Mouse (Mus musculus) forebrain, embryonic 10.5 days (tissue): ENCODE data around the gene Trappc12. TPM values are rescaled to one million over a fixed set of nuclear protein-coding genes. Genes with fewer than 3 reads are reported as not detected.
"Not testable (repeated sequence)": the region's sequence is repeated elsewhere in the genome, so short reads cannot be mapped to it uniquely, and the experiment has no call there.

ENCODE experiments used
- DNase-seq: peaks from one replicate; pipeline ENCODE4 v3.0.0-alpha.2; 2017; ENCODE audit warnings: low spot score; ENCODE audit errors: extremely low spot score
- H3K27ac ChIP-seq: fragments of 300-500 bp; sonication (generic); 2 replicates; pipeline ENCODE4 v1.5.1; 2016; ENCODE audit warnings: mild to moderate bottlenecking
- H3K27me3 ChIP-seq: fragments of 300-500 bp; sonication (generic); 2 replicates; pipeline ENCODE4 v1.6.1; 2016; ENCODE audit warnings: mild to moderate bottlenecking; ENCODE audit not compliant: poor library complexity, severe bottlenecking
- H3K36me3 ChIP-seq: fragments of 300-500 bp; sonication (generic); replicated peaks from 2 replicates; pipeline ENCODE4 v1.6.1; 2016; ENCODE audit warnings: mild to moderate bottlenecking, moderate library complexity
- H3K4me1 ChIP-seq: fragments of 300-500 bp; sonication (generic); 2 replicates; pipeline ENCODE4 v1.6.1; 2016
- H3K4me3 ChIP-seq: fragments of 300-500 bp; sonication (generic); 2 replicates; pipeline ENCODE4 v1.5.1; 2016; ENCODE audit warnings: mild to moderate bottlenecking, moderate library complexity
- H3K9me3 ChIP-seq: fragments of 300-500 bp; sonication (generic); 2 replicates; pipeline ENCODE4 v1.6.1; 2016; ENCODE audit warnings: mild to moderate bottlenecking, moderate library complexity
- WGBS: fragments of 180-500 bp; shearing (Covaris S2); methylation state at CpG from one replicate; pipeline ENCODE4 v1.1.7; 2016; 5-methylcytosine and 5-hydroxymethylcytosine counted together
- polyA plus RNA-seq: library from polyadenylated mRNA; unstranded; fragments of >200 nt; fragmentation: Nextera tagmentation; extraction: Ambion mirVana; gene quantifications from 2 replicates; pipeline ENCODE4 v1.2.1, GENCODE M21; 2016

Trappc12 gene
- polyA plus RNA-seq, 1 experiment from 2014 or later = 36.9 TPM

GRCm38 (mm10) chr12:28775627-28776026 lies 25.4 kb upstream of the Trappc12 start:
- DNase-seq = no peak
- H3K36me3 ChIP-seq = peaks cover 6% of the 10 kb centered on the region; the same call in 1 of the 2 replicates
- WGBS = 88% methylated on average over 6 of the region's 6 CpGs
- H3K27ac ChIP-seq = no peak overlapping the region
- no peaks in the 10 kb centered on the region for H3K9me3 ChIP-seq
- no peak overlapping the region for H3K4me3 ChIP-seq
- H3K4me1 ChIP-seq = peaks cover 17% of the 10 kb centered on the region
- H3K27me3 ChIP-seq = no peaks in the 10 kb centered on the region

- H3K9me3 ChIP-seq = no peaks in the 10 kb centered on the region
- 46% methylated on average over 8 of the region's 8 CpGs for WGBS
- peaks cover 17% of the 10 kb centered on the region for H3K4me1 ChIP-seq
- peaks cover 6% of the 10 kb centered on the region; the same call in 1 of the 2 replicates for H3K36me3 ChIP-seq
- no peaks in the 10 kb centered on the region for H3K27me3 ChIP-seq
- DNase-seq = no peak
- no peak overlapping the region for H3K4me3 ChIP-seq
- H3K27ac ChIP-seq = no peak overlapping the region
Observed at GRCm38 (mm10) chr12:28775120-28775519, 24.8 kb upstream of the Trappc12 start.

- Histone ChIP-seq H3K27ac (no peak overlapping the region), H3K4me1 (peaks cover 23% of the 10 kb centered on the region), H3K27me3 (no peaks in the 10 kb centered on the region), H3K36me3 (peaks cover 6% of the 10 kb centered on the region; the same call in 1 of the 2 replicates), H3K4me3 (no peak overlapping the region), H3K9me3 (no peaks in the 10 kb centered on the region)
- DNase-seq = no peak
- WGBS = 83% methylated on average over 3 of the region's 3 CpGs
Observed at GRCm38 (mm10) chr12:28773815-28774214, 23.5 kb upstream of the Trappc12 start.

- Histone ChIP-seq H3K4me3 (no peak overlapping the region), H3K27me3 (no peaks in the 10 kb centered on the region), H3K4me1 (peaks cover 18% of the 10 kb centered on the region), H3K9me3 (no peaks in the 10 kb centered on the region), H3K36me3 (peaks cover 10% of the 10 kb centered on the region), H3K27ac (no peak overlapping the region)
- WGBS = 94% methylated on average over 7 of the region's 7 CpGs
- DNase-seq = no peak
Observed at GRCm38 (mm10) chr12:28769953-28770352, 19.7 kb upstream of the Trappc12 start.

- H3K36me3 ChIP-seq = no peaks in the 10 kb centered on the region
- H3K4me3 ChIP-seq = no peak overlapping the region
- WGBS = 89% methylated on average over 4 of the region's 4 CpGs
- DNase-seq = no peak
- H3K4me1 ChIP-seq = peaks cover 21% of the 10 kb centered on the region
- no peaks in the 10 kb centered on the region for H3K9me3 ChIP-seq
- H3K27ac ChIP-seq = no peak overlapping the region
- no peaks in the 10 kb centered on the region for H3K27me3 ChIP-seq
Observed at GRCm38 (mm10) chr12:28756019-28756418, 5.7 kb upstream of the Trappc12 start.

- H3K4me3 ChIP-seq = peak within 1 kb of the TSS; percentile 86
- H3K36me3 ChIP-seq = peaks cover 7% of the 10 kb centered on the region
- H3K27ac ChIP-seq = peak within 1 kb of the TSS; percentile 88
- peak; percentile 89 for DNase-seq
- peaks cover 40% of the 10 kb centered on the region for H3K4me1 ChIP-seq
- H3K27me3 ChIP-seq = no peaks in the 10 kb centered on the region
- 4% methylated on average over 36 of the region's 36 CpGs for WGBS
- no peaks in the 10 kb centered on the region for H3K9me3 ChIP-seq
Observed at GRCm38 (mm10) chr12:28751508-28752263, 1.4 kb upstream of the Trappc12 start, which contains the start of gene Eipr1. Eipr1 (plus strand) TSS chr12:28751803.

GRCm38 (mm10) chr12:28750876-28751275 lies 604 bp upstream of the Trappc12 start:
- H3K27ac ChIP-seq = no peak overlapping the region
- DNase-seq = no peak
- peaks cover 40% of the 10 kb centered on the region for H3K4me1 ChIP-seq
- 94% methylated on average over 5 of the region's 5 CpGs for WGBS
- no peak overlapping the region; the same call in 1 of the 2 replicates for H3K4me3 ChIP-seq
- no peaks in the 10 kb centered on the region for H3K9me3 ChIP-seq
- H3K36me3 ChIP-seq = peaks cover 15% of the 10 kb centered on the region
- no peaks in the 10 kb centered on the region for H3K27me3 ChIP-seq

- no peaks in the 10 kb centered on the region for H3K4me1 ChIP-seq
- H3K4me3 ChIP-seq = no peak overlapping the region
- no peaks in the 10 kb centered on the region for H3K9me3 ChIP-seq
- DNase-seq = no peak
- WGBS = 93% methylated on average over 3 of the region's 3 CpGs
- H3K36me3 ChIP-seq = peaks cover 53% of the 10 kb centered on the region
- H3K27me3 ChIP-seq = no peaks in the 10 kb centered on the region
- H3K27ac ChIP-seq = no peak overlapping the region
Observed at GRCm38 (mm10) chr12:28743328-28743727, 6.9 kb downstream of the Trappc12 start.

- Histone ChIP-seq H3K27ac (no peak overlapping the region), H3K27me3 (no peaks in the 10 kb centered on the region), H3K9me3 (no peaks in the 10 kb centered on the region), H3K4me3 (no peak overlapping the region), H3K4me1 (no peaks in the 10 kb centered on the region), H3K36me3 (peaks cover 70% of the 10 kb centered on the region)
- no peak for DNase-seq
- 88% methylated on average over 3 of the region's 3 CpGs for whole genome bisulfite sequencing
Observed at GRCm38 (mm10) chr12:28735293-28735692, 15.0 kb downstream of the Trappc12 start.

- Histone ChIP-seq H3K36me3 (peaks cover 71% of the 10 kb centered on the region), H3K9me3 (no peaks in the 10 kb centered on the region), H3K4me1 (no peaks in the 10 kb centered on the region), H3K27me3 (no peaks in the 10 kb centered on the region), H3K4me3 (no peak overlapping the region), H3K27ac (no peak overlapping the region)
- WGBS = 97% methylated on average over 1 of the region's 1 CpGs
- DNase-seq = no peak
Observed at GRCm38 (mm10) chr12:28734271-28734670, 16.0 kb downstream of the Trappc12 start.

- H3K9me3 ChIP-seq, H3K27ac ChIP-seq, H3K4me3 ChIP-seq, DNase-seq, H3K27me3 ChIP-seq, H3K4me1 ChIP-seq: not testable (repeated sequence)
- 96% methylated on average over 6 of the region's 6 CpGs for WGBS
- peaks cover 77% of the 10 kb centered on the region for H3K36me3 ChIP-seq
Observed at GRCm38 (mm10) chr12:28733520-28734245, 16.6 kb downstream of the Trappc12 start.

GRCm38 (mm10) chr12:28732631-28733030 lies 17.6 kb downstream of the Trappc12 start:
- Histone ChIP-seq H3K9me3 (no peaks in the 10 kb centered on the region), H3K27me3 (no peaks in the 10 kb centered on the region), H3K27ac (no peak overlapping the region), H3K4me1 (no peaks in the 10 kb centered on the region), H3K4me3 (no peak overlapping the region), H3K36me3 (peaks cover 73% of the 10 kb centered on the region)
- WGBS = 93% methylated on average over 8 of the region's 8 CpGs
- DNase-seq = no peak

GRCm38 (mm10) chr12:28727061-28727460 lies 23.2 kb downstream of the Trappc12 start:
- no peaks in the 10 kb centered on the region for H3K4me1 ChIP-seq
- no peak overlapping the region for H3K27ac ChIP-seq
- H3K4me3 ChIP-seq = no peak overlapping the region
- no peaks in the 10 kb centered on the region for H3K27me3 ChIP-seq
- no peak for DNase-seq
- H3K36me3 ChIP-seq = peaks cover 39% of the 10 kb centered on the region
- WGBS = 90% methylated on average over 5 of the region's 5 CpGs
- H3K9me3 ChIP-seq = no peaks in the 10 kb centered on the region
